Mouse (Mus musculus): Measurements from ENCODE around the gene Nfrkb. TPM values are rescaled to one million over a fixed set of nuclear protein-coding genes. Genes with fewer than 3 reads are reported as not detected.

Nfrkb gene
- total RNA-seq, 2 experiments from 2014 or later = 8.8 to 11.4 TPM

Other genes with a start within 250 kb of the Nfrkb start
- gene Aplp2, start 174.4 kb upstream of the Nfrkb start, total RNA-seq (2021) = 100 to 1,000 TPM; 285 to 296 TPM
- gene Prdm10, start 105.7 kb upstream of the Nfrkb start, total RNA-seq (2021) = 1 to 10 TPM; 5.1 to 5.4 TPM
- 1 to 10 TPM in 1 of 2 experiments, under 1 TPM in 1; 0.36 to 1.0 TPM for gene Tmem45b, start 78.3 kb downstream of the Nfrkb start, total RNA-seq (2021)

Data from heart, postnatal 25 days (tissue).